Mouse (Mus musculus): Measurements from ENCODE around the gene Ddx46.

GRCm38 (mm10) chr13:55599566-55600540 lies 35.0 kb upstream of the Ddx46 start, which contains the start of gene B4galt7:
- TF ChIP-seq CTCF (IDR thresholded peaks at IDR 0.05; ENCODE audit: extremely low read depth, insufficient read length, insufficient replicate concordance, low read depth, low read length) (no peak), POLR2A (IDR thresholded peaks at IDR 0.05; ENCODE audit: low read depth, low read length) (no peak; the same call in none of the 2 replicates)

All from small intestine, adult 2 months (tissue).